Mouse (Mus musculus) neural tube, embryonic 11.5 days (tissue): ENCODE results near the gene Ptma. TPM values are rescaled to one million over a fixed set of nuclear protein-coding genes. Genes with fewer than 3 reads are reported as not detected.
"Not testable (repeated sequence)": the region's sequence is repeated elsewhere in the genome, so short reads cannot be mapped to it uniquely, and the experiment has no call there.

Experiments
- ATAC-seq: fragments of 200-750 bp; cut with Nextera tagmentation; 2 replicates; pipeline ENCODE4 v1.8.0; 2017; ENCODE audit warnings: moderate number of reproducible peaks, mild to moderate bottlenecking, moderate TSS enrichment, moderate library complexity; ENCODE audit not compliant: insufficient read depth, low FRiP score, low TSS enrichment
- DNase-seq: peaks from one replicate; pipeline ENCODE4 v3.0.0-alpha.2; 2015; ENCODE audit warnings: low spot score
- H3K27ac ChIP-seq: fragments of 300-500 bp; sonication (generic); 2 replicates; pipeline ENCODE4 v1.5.1; 2014; ENCODE audit warnings: low read depth, mild to moderate bottlenecking, low read length
- H3K27me3 ChIP-seq: fragments of 300-500 bp; sonication (generic); 2 replicates; pipeline ENCODE4 v1.6.1; 2014; ENCODE audit warnings: mild to moderate bottlenecking, low read length, mixed read lengths; ENCODE audit not compliant: control insufficient read depth, insufficient read depth
- H3K36me3 ChIP-seq: fragments of 300-500 bp; sonication (generic); 2 replicates; pipeline ENCODE4 v1.6.1; 2014; ENCODE audit warnings: mild to moderate bottlenecking, low read length, moderate library complexity, mixed read lengths; ENCODE audit not compliant: control insufficient read depth, insufficient read depth
- H3K4me1 ChIP-seq: fragments of 300-500 bp; sonication (generic); 2 replicates; pipeline ENCODE4 v1.6.1; 2014; ENCODE audit warnings: low read length, mixed read lengths; ENCODE audit not compliant: control insufficient read depth, insufficient read depth
- H3K4me2 ChIP-seq: fragments of 300-500 bp; sonication (generic); 2 replicates; pipeline ENCODE4 v1.6.1; 2014; ENCODE audit warnings: low read depth, mild to moderate bottlenecking, moderate library complexity
- H3K4me3 ChIP-seq: fragments of 300-500 bp; sonication (generic); 2 replicates; pipeline ENCODE4 v1.5.1; 2014; ENCODE audit warnings: low read depth, low read length
- H3K9ac ChIP-seq: fragments of 300-500 bp; sonication (generic); 2 replicates; pipeline ENCODE4 v1.6.1; 2014; ENCODE audit warnings: mild to moderate bottlenecking, low read length
- H3K9me3 ChIP-seq: fragments of 300-500 bp; sonication (generic); 2 replicates; pipeline ENCODE4 v1.6.1; 2016; ENCODE audit warnings: low read length; ENCODE audit not compliant: control insufficient read depth
- WGBS: fragments of 180-500 bp; shearing (Covaris S2); extraction: QIAGEN DNeasy Blood & Tissue Kit; methylation state at CpG from one replicate; pipeline ENCODE4 v1.1.7; 2014; 5-methylcytosine and 5-hydroxymethylcytosine counted together
- polyA plus RNA-seq: library from polyadenylated mRNA; unstranded; fragments of >200 nt; fragmentation: Nextera tagmentation; extraction: Ambion mirVana; gene quantifications from 2 replicates; pipeline ENCODE4 v1.2.1, GENCODE M21; 2014

Gene Ptma
- polyA plus RNA-seq, 1 experiment from 2014 or later, result 2,926 TPM

GRCm38 (mm10) chr1:86485346-86485745 lies 41.2 kb upstream of the Ptma start:
- 95% methylated on average over 1 of the region's 1 CpGs for WGBS
- Histone ChIP-seq H3K4me2 (no peak overlapping the region), H3K27ac (no peak overlapping the region), H3K4me3 (no peak overlapping the region), H3K9me3 (no peaks in the 10 kb centered on the region), H3K27me3 (no peaks in the 10 kb centered on the region), H3K9ac (no peak overlapping the region), H3K36me3 (no peaks in the 10 kb centered on the region), H3K4me1 (peaks cover 3% of the 10 kb centered on the region; the same call in 1 of the 2 replicates)
- no peak for ATAC-seq
- DNase-seq, result no peak

GRCm38 (mm10) chr1:86485858-86486257 lies 40.7 kb upstream of the Ptma start:
- 97% methylated on average over 6 of the region's 6 CpGs for WGBS
- DNase-seq, H3K9me3 ChIP-seq, H3K27ac ChIP-seq, H3K4me3 ChIP-seq, H3K4me2 ChIP-seq, H3K9ac ChIP-seq, H3K36me3 ChIP-seq, H3K4me1 ChIP-seq, ATAC-seq, H3K27me3 ChIP-seq: not testable (repeated sequence)

DNA sequence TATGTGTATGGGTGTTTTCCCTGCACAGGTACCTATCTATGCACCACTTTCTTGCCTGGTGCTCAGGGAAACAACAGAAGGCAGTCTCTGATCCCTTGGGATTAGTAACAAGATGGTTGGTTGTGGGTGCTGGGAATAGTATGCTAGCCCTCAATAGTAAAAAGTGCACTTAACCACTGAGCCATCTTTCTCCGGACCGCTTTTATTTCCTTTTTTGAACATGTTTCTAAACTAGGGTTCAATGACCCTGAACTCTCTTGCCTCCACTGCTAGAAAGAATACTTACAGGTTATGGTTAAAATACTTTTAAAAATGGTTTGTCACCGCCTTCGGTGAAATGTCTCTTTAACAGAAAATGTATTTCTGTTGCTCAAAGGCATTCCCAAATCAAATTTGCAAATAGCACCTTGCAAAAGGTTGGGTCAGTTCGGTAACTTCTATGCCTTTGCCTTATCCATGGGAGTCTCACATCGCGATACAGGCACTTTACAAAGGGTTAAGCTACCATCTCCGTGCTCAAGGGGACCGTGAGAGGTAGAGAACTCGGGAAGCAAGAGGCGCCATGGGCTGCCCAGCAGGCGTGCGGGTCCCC lies 39.7 kb upstream of the Ptma start:
- Histone ChIP-seq H3K4me3 (peak overlapping the region; percentile 53), H3K36me3 (no peaks in the 10 kb centered on the region), H3K27me3 (no peaks in the 10 kb centered on the region), H3K4me2 (peak overlapping the region; percentile 62), H3K4me1 (peaks cover 3% of the 10 kb centered on the region; the same call in 1 of the 2 replicates), H3K27ac (peak overlapping the region; percentile 97), H3K9me3 (no peaks in the 10 kb centered on the region), H3K9ac (peak overlapping the region; percentile 95)
- peak; percentile 46; the same call in 1 of the 2 replicates for ATAC-seq
- WGBS, result 9% methylated on average over 13 of the region's 13 CpGs
- no peak for DNase-seq

GRCm38 (mm10) chr1:86487295-86487907 lies 39.1 kb upstream of the Ptma start:
- H3K27ac ChIP-seq, result peak overlapping the region; percentile 97
- DNase-seq, result peak; percentile 100
- H3K4me2 ChIP-seq, result peak overlapping the region; percentile 76
- peak overlapping the region; percentile 95 for H3K9ac ChIP-seq
- no peaks in the 10 kb centered on the region for H3K9me3 ChIP-seq
- H3K4me3 ChIP-seq, result peak overlapping the region; percentile 53
- no peaks in the 10 kb centered on the region for H3K36me3 ChIP-seq
- ATAC-seq, result peak; percentile 95
- no peaks in the 10 kb centered on the region for H3K27me3 ChIP-seq
- H3K4me1 ChIP-seq, result peaks cover 3% of the 10 kb centered on the region; the same call in 1 of the 2 replicates
- WGBS, result under 1% methylated on average over 67 of the region's 74 CpGs

GRCm38 (mm10) chr1:86487908-86488314 lies 38.6 kb upstream of the Ptma start:
- DNase-seq (no peak), ATAC-seq (no peak)
- Histone ChIP-seq H3K9ac (peak overlapping the region; percentile 95), H3K4me3 (peak overlapping the region; percentile 53), H3K27ac (peak overlapping the region; percentile 97), H3K4me2 (peak overlapping the region; percentile 76), H3K9me3 (no peaks in the 10 kb centered on the region), H3K27me3 (no peaks in the 10 kb centered on the region), H3K36me3 (no peaks in the 10 kb centered on the region), H3K4me1 (peaks cover 3% of the 10 kb centered on the region; the same call in 1 of the 2 replicates)
- 8% methylated on average over 20 of the region's 20 CpGs for WGBS

GRCm38 (mm10) chr1:86488326-86488725 lies 38.2 kb upstream of the Ptma start:
- Histone ChIP-seq H3K4me2 (peak overlapping the region; percentile 76), H3K27ac (peak overlapping the region; percentile 97; the same call in 1 of the 2 replicates), H3K9ac (peak overlapping the region; percentile 95), H3K4me3 (peak overlapping the region; percentile 53), H3K27me3 (no peaks in the 10 kb centered on the region), H3K9me3 (no peaks in the 10 kb centered on the region), H3K4me1 (peaks cover 3% of the 10 kb centered on the region; the same call in 1 of the 2 replicates), H3K36me3 (no peaks in the 10 kb centered on the region)
- DNase-seq (no peak), ATAC-seq (no peak)
- 48% methylated on average over 7 of the region's 7 CpGs for WGBS

DNA sequence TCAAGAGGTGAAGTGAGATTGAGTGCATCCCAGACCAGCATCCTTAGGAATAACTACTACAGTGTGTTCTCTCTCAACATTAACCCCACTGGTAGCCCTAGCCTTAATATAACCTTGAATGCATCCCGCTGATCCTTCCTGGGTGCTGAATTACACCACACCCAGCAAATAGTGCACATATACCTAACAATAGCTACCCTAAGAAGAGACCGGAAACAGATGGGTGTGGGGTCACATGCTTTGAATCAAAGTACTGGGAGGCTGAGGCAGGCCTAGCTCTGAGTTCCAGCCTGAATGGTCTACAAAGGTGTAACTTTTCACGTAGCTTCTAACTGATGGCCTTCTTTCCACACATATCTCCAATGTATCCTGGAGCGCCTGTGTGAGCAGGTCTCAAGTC lies 37.8 kb upstream of the Ptma start:
- no peak for DNase-seq
- Histone ChIP-seq H3K27me3 (no peaks in the 10 kb centered on the region), H3K36me3 (no peaks in the 10 kb centered on the region), H3K27ac (no peak overlapping the region), H3K4me2 (peak overlapping the region; percentile 76), H3K9me3 (no peaks in the 10 kb centered on the region), H3K4me3 (no peak overlapping the region), H3K9ac (no peak overlapping the region; the same call in 1 of the 2 replicates), H3K4me1 (peaks cover 3% of the 10 kb centered on the region; the same call in 1 of the 2 replicates)
- no peak for ATAC-seq
- over 99% methylated on average over 4 of the region's 4 CpGs for WGBS

- Histone ChIP-seq H3K4me3 (no peak overlapping the region), H3K27me3 (no peaks in the 10 kb centered on the region), H3K27ac (no peak overlapping the region), H3K4me1 (peaks cover 3% of the 10 kb centered on the region; the same call in 1 of the 2 replicates), H3K36me3 (no peaks in the 10 kb centered on the region), H3K4me2 (no peak overlapping the region), H3K9ac (no peak overlapping the region), H3K9me3 (no peaks in the 10 kb centered on the region)
- DNase-seq (no peak), ATAC-seq (no peak)
- WGBS, result 94% methylated on average over 4 of the region's 4 CpGs
Measured at GRCm38 (mm10) chr1:86489901-86490300, 36.6 kb upstream of the Ptma start.

DNA sequence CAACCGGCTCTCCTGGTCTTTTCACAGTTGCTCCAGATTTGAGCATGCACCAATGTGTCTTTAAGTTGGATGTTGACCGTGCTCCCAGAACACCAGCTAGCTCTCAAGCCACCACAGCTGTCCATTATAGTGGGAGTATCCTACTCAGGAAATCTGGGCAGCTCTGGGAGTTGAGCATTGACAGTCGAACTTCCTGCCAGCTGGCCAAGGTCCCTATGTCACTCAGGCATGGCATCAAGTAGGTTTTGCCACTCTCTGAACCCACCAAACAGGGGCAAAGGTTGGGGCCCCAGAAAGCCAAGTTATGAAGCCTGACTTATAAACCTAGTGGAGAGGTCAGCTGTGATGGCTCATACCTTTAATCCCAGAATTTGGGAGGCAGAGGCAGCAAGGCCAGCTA lies 35.8 kb upstream of the Ptma start:
- 88% methylated on average over 3 of the region's 3 CpGs for WGBS
- no peak overlapping the region for H3K4me3 ChIP-seq
- no peak for ATAC-seq

More for the DNA sequence above, 35.8 kb upstream of the Ptma start:
- Histone ChIP-seq H3K4me2 (no peak overlapping the region), H3K9me3 (no peaks in the 10 kb centered on the region), H3K4me1 (peaks cover 3% of the 10 kb centered on the region; the same call in 1 of the 2 replicates), H3K36me3 (no peaks in the 10 kb centered on the region), H3K27me3 (no peaks in the 10 kb centered on the region), H3K9ac (no peak overlapping the region), H3K27ac (no peak overlapping the region)
- no peak for DNase-seq
